Mouse (Mus musculus): ENCODE measurements around the gene Atg101.

GRCm38 (mm10) chr15:101290354-101290753 lies 6.3 kb downstream of the Atg101 start:
- TF ChIP-seq CTCF (IDR thresholded peaks at IDR 0.05; ENCODE audit: control insufficient read depth, insufficient read depth, insufficient read length) (no peak), MYOG (IDR thresholded peaks at IDR 0.05; ENCODE audit: control insufficient read depth, extremely low read depth, insufficient read length) (no peak)
